Mouse (Mus musculus) olfactory bulb, adult 2 months (tissue): ENCODE results near the gene Npb. TPM values are rescaled to one million over a fixed set of nuclear protein-coding genes. Genes with fewer than 3 reads are reported as not detected.
A peak's percentile ranks its signal among the peaks of the same experiment; 100 is the strongest.

Experiments used
- H3K27ac ChIP-seq: fragments of 200-500 bp; 2 replicates; pipeline ENCODE4 v1.5.1; 2012; ENCODE audit warnings: low read depth, low read length; ENCODE audit not compliant: insufficient read depth
- H3K4me1 ChIP-seq: fragments of 200-500 bp; 2 replicates; pipeline ENCODE4 v1.6.1; 2012; ENCODE audit warnings: low read length; ENCODE audit not compliant: control insufficient read depth, insufficient read depth
- H3K4me3 ChIP-seq: fragments of 200-500 bp; 2 replicates; pipeline ENCODE4 v1.5.1; 2012; ENCODE audit warnings: mild to moderate bottlenecking, low read depth, low read length, moderate library complexity; ENCODE audit not compliant: insufficient read depth
- CTCF ChIP-seq: fragments of 200-500 bp; IDR thresholded peaks from 2 replicates; pipeline ENCODE4 v1.5.1; 2012; ENCODE audit warnings: low read depth, mild to moderate bottlenecking, low read length, moderate library complexity; ENCODE audit not compliant: insufficient read depth
- POLR2A ChIP-seq: fragments of 200-500 bp; IDR thresholded peaks from 2 replicates; pipeline ENCODE4 v1.6.1; 2012; ENCODE audit warnings: mild to moderate bottlenecking, low read depth, low read length, moderate library complexity; ENCODE audit not compliant: insufficient read depth
- WGBS: fragments of 180-500 bp; shearing (Covaris S2); methylation state at CpG from one replicate; pipeline ENCODE4 v1.1.7; 2018; 5-methylcytosine and 5-hydroxymethylcytosine counted together
- polyA plus RNA-seq: library from polyadenylated mRNA; stranded (reverse); fragments of >200 nt; gene quantifications from 2 replicates; pipeline ENCODE4 v1.2.4, GENCODE M21; 2012; ENCODE audit warnings: low replicate concordance; ENCODE audit not compliant: missing spikeins, insufficient read depth, insufficient read length

Gene Npb
- polyA plus RNA-seq, 1 experiment: not detected

- H3K4me3 ChIP-seq: no peak overlapping the region
- no peak overlapping the region for H3K27ac ChIP-seq
- H3K4me1 ChIP-seq: peaks cover 26% of the 10 kb centered on the region
- TF ChIP-seq POLR2A: no peak
- TF ChIP-seq CTCF: no peak
- 75% methylated on average over 5 of the region's 5 CpGs for WGBS
Measured at GRCm38 (mm10) chr11:120634810-120635209, 26.5 kb downstream of the Npb start.

GRCm38 (mm10) chr11:120641255-120641654, 33.0 kb downstream of the Npb start:
- 71% methylated on average over 9 of the region's 9 CpGs for WGBS
- no peak overlapping the region for H3K4me3 ChIP-seq
- H3K27ac ChIP-seq: no peak overlapping the region
- peaks cover 12% of the 10 kb centered on the region for H3K4me1 ChIP-seq
- TF ChIP-seq POLR2A: no peak
- TF ChIP-seq CTCF: no peak

GRCm38 (mm10) chr11:120641869-120642268, 33.6 kb downstream of the Npb start:
- Histone ChIP-seq H3K4me1 (peaks cover 16% of the 10 kb centered on the region), H3K4me3 (no peak overlapping the region), H3K27ac (no peak overlapping the region)
- no peak for TF ChIP-seq CTCF
- no peak for TF ChIP-seq POLR2A
- WGBS: 92% methylated on average over 8 of the region's 8 CpGs

GRCm38 (mm10) chr11:120642939-120643600, 34.8 kb downstream of the Npb start:
- H3K27ac ChIP-seq: no peak overlapping the region
- TF ChIP-seq POLR2A (no peak), CTCF (no peak)

GRCm38 (mm10) chr11:120643601-120643987, 35.3 kb downstream of the Npb start, which contains the start of gene Pycr1:
Pycr1 (minus strand) TSS chr11:120643769.
- no peak within 1 kb of the TSS for H3K27ac ChIP-seq
- 0% methylated on average over 15 of the region's 15 CpGs for WGBS
- TF ChIP-seq CTCF (no peak), POLR2A (no peak)

More at GRCm38 (mm10) chr11:120642939-120643600, 34.8 kb downstream of the Npb start:
- 1% methylated on average over 18 of the region's 18 CpGs for whole genome bisulfite sequencing
- H3K4me1 ChIP-seq: peaks cover 27% of the 10 kb centered on the region
- H3K4me3 ChIP-seq: peak overlapping the region; percentile 55

GRCm38 (mm10) chr11:120647047-120647830, 39.0 kb downstream of the Npb start:
- 83% methylated on average over 35 of the region's 35 CpGs for WGBS

More at GRCm38 (mm10) chr11:120643601-120643987, 35.3 kb downstream of the Npb start, which contains the start of gene Pycr1:
- Histone ChIP-seq H3K4me3 (peak within 1 kb of the TSS; percentile 55), H3K4me1 (peaks cover 27% of the 10 kb centered on the region)

GRCm38 (mm10) chr11:120648001-120648476, 39.8 kb downstream of the Npb start, which contains the start of gene Myadml2:
Myadml2 (minus strand) TSS chr11:120648158.
- Histone ChIP-seq H3K27ac (peak within 1 kb of the TSS; percentile 97), H3K4me3 (peak within 1 kb of the TSS; percentile 75), H3K4me1 (peaks cover 23% of the 10 kb centered on the region)
- TF ChIP-seq CTCF (no peak), POLR2A (peak; percentile 64)
- 5% methylated on average over 13 of the region's 13 CpGs for WGBS

More at GRCm38 (mm10) chr11:120647047-120647830, 39.0 kb downstream of the Npb start:
- Histone ChIP-seq H3K4me1 (peaks cover 27% of the 10 kb centered on the region), H3K27ac (peak overlapping the region; percentile 97), H3K4me3 (peak overlapping the region; percentile 75)
- TF ChIP-seq POLR2A: no peak
- TF ChIP-seq CTCF: no peak

- H3K27ac ChIP-seq: no peak overlapping the region
- H3K4me3 ChIP-seq: no peak overlapping the region
- 66% methylated on average over 3 of the region's 3 CpGs for WGBS
- peaks cover 11% of the 10 kb centered on the region for H3K4me1 ChIP-seq
- no peak for TF ChIP-seq CTCF
- no peak for TF ChIP-seq POLR2A
Measured at GRCm38 (mm10) chr11:120651872-120652271, 43.6 kb downstream of the Npb start.

GRCm38 (mm10) chr11:120654741-120655140, 46.5 kb downstream of the Npb start:
- no peak for TF ChIP-seq POLR2A
- TF ChIP-seq CTCF: no peak
- Histone ChIP-seq H3K4me3 (no peak overlapping the region), H3K27ac (no peak overlapping the region), H3K4me1 (peaks cover 12% of the 10 kb centered on the region)
- 85% methylated on average over 3 of the region's 3 CpGs for WGBS
